Mouse (Mus musculus): ENCODE data around the gene Fgf5. TPM values are rescaled to one million over a fixed set of nuclear protein-coding genes. Genes with fewer than 3 reads are reported as not detected.

The Fgf5 gene
- 0.39 and 0.55 TPM in 2 replicates for polyA plus RNA-seq (2015; fragmentation: Nextera tagmentation; extraction: Ambion mirVana)

DNA sequence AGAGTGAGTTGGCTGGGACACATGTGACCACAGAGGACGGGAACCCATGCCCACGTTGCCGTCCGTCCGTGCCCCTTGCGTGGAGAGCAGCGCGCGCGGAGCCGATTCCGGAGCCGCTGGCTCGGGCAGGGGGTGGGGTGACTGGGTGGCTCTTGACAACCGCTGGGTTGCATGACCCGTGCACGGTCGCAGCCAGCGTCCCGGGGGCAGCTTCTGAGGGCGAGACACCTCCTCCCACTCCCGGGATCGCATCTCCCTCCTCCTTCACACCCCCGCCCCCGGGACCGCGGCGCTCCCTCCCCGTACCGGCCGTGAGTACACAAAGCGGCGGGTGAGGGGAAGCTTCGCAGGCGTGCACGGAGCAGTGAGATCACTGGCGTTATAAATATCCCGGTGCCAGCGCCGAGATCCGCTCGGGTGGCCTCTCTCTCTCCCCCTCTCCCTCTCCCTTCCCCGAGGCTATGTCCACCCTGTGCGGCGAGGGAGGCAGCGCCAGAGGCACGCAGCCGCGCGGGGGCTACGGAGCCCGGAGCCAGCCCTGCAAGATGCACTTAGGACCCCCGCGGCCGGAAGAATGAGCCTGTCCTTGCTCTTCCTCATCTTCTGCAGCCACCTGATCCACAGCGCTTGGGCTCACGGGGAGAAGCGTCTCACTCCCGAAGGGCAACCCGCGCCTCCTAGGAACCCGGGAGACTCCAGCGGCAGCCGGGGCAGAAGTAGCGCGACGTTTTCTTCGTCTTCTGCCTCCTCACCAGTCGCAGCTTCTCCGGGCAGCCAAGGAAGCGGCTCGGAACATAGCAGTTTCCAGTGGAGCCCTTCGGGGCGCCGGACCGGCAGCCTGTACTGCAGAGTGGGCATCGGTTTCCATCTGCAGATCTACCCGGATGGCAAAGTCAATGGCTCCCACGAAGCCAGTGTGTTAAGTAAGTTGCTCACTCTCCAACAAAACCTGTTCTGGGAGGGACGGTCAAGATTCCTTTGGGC is at the start of gene Fgf5:
Gene Fgf5 (plus strand): TSS at position 347 of the 984 bp plus-strand sequence.
- TF ChIP-seq EP300 (optimal IDR thresholded peaks at IDR 0.05) = no peak
- TF ChIP-seq CTCF (IDR thresholded peaks at IDR 0.05; ENCODE audit: low read depth) = no peak
- Histone ChIP-seq H3K27me3 (ENCODE audit: control insufficient read depth, insufficient read depth, low read length) (peaks cover 2% of the 10 kb centered on the region; the same call in 1 of the 2 replicates), H3K36me3 (ENCODE audit: control insufficient read depth, insufficient read depth, low read length) (no peaks in the 10 kb centered on the region), H3K9me3 (ENCODE audit: control insufficient read depth, low read length) (no peaks in the 10 kb centered on the region), H3K27ac (replicated peaks) (no peak within 1 kb of the TSS), H3K9ac (ENCODE audit: low read length) (0 out of 2 replicates have a peak within 1 kb of the TSS, but pooled peaks have one; percentile 35), H3K4me2 (replicated peaks; ENCODE audit: low read depth) (peak within 1 kb of the TSS; percentile 97), H3K4me3 (ENCODE audit: low read depth, low read length) (peak within 1 kb of the TSS; percentile 53), H3K4me1 (replicated peaks; ENCODE audit: control insufficient read depth, insufficient read depth) (no peaks in the 10 kb centered on the region)
- under 1% methylated on average over 63 of the region's 80 CpGs for WGBS
- DNase-seq (ENCODE audit: low spot score) (peak; percentile 34), ATAC-seq (ENCODE audit: low FRiP score, low TSS enrichment) (peak; percentile 70)

- H3K4me3 ChIP-seq (ENCODE audit: low read depth, low read length) = no peak overlapping the region
- ATAC-seq (ENCODE audit: low FRiP score, low TSS enrichment) (no peak), DNase-seq (ENCODE audit: low spot score) (no peak)
- H3K27ac ChIP-seq (replicated peaks) = no peak overlapping the region
- no peak overlapping the region for H3K4me2 ChIP-seq (replicated peaks; ENCODE audit: low read depth)
- 57% methylated on average over 4 of the region's 4 CpGs for WGBS
- no peak for TF ChIP-seq CTCF (IDR thresholded peaks at IDR 0.05; ENCODE audit: low read depth)
- no peak for TF ChIP-seq EP300 (optimal IDR thresholded peaks at IDR 0.05)
- H3K36me3 ChIP-seq (ENCODE audit: control insufficient read depth, insufficient read depth, low read length) = no peaks in the 10 kb centered on the region
- H3K4me1 ChIP-seq (replicated peaks; ENCODE audit: control insufficient read depth, insufficient read depth) = no peaks in the 10 kb centered on the region
- no peaks in the 10 kb centered on the region for H3K27me3 ChIP-seq (ENCODE audit: control insufficient read depth, insufficient read depth, low read length)
- H3K9ac ChIP-seq (ENCODE audit: low read length) = no peak overlapping the region
- no peaks in the 10 kb centered on the region for H3K9me3 ChIP-seq (ENCODE audit: control insufficient read depth, low read length)
These were observed 41.5 kb upstream of the Fgf5 start for GRCm38 (mm10) chr5:98212501-98212900.

- H3K4me1 ChIP-seq (replicated peaks; ENCODE audit: control insufficient read depth, insufficient read depth) = no peaks in the 10 kb centered on the region
- no peak overlapping the region for H3K4me2 ChIP-seq (replicated peaks; ENCODE audit: low read depth)
- H3K4me3 ChIP-seq (ENCODE audit: low read depth, low read length) = no peak overlapping the region
- no peaks in the 10 kb centered on the region for H3K27me3 ChIP-seq (ENCODE audit: control insufficient read depth, insufficient read depth, low read length)
- no peak for TF ChIP-seq EP300 (optimal IDR thresholded peaks at IDR 0.05)
- TF ChIP-seq CTCF (IDR thresholded peaks at IDR 0.05; ENCODE audit: low read depth) = no peak
- no peaks in the 10 kb centered on the region for H3K9me3 ChIP-seq (ENCODE audit: control insufficient read depth, low read length)
- ATAC-seq (ENCODE audit: low FRiP score, low TSS enrichment) (no peak), DNase-seq (ENCODE audit: low spot score) (no peak)
- no peak overlapping the region for H3K27ac ChIP-seq (replicated peaks)
- no peaks in the 10 kb centered on the region for H3K36me3 ChIP-seq (ENCODE audit: control insufficient read depth, insufficient read depth, low read length)
- no peak overlapping the region for H3K9ac ChIP-seq (ENCODE audit: low read length)
- WGBS = 54% methylated on average over 4 of the region's 4 CpGs
These were observed 32.0 kb upstream of the Fgf5 start for GRCm38 (mm10) chr5:98221956-98222355.

GRCm38 (mm10) chr5:98226710-98227109 is 27.3 kb upstream of the Fgf5 start:
- DNase-seq (ENCODE audit: low spot score) = no peak

DNA sequence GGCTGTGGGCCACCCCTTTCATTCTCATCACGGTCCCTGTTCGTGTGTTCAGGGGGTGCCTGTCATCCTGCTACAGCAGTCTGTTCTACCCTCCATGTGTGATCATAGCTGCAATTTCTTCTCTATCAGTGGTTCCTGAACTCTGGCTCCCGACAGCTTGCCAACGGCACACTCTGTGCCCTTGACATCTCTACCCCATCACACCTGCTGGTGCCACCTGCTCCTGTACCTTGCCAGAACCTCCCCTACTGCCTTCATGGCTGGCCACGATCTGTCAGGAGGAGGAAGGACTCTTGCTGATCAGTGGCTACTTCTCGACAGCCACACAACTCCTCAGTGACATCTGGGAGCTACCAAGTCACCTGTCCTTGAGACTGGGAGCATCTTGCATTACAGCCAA is 24.5 kb upstream of the Fgf5 start:
- no peak overlapping the region for H3K4me2 ChIP-seq (replicated peaks; ENCODE audit: low read depth)
- H3K4me3 ChIP-seq (ENCODE audit: low read depth, low read length) = no peak overlapping the region
- TF ChIP-seq CTCF (IDR thresholded peaks at IDR 0.05; ENCODE audit: low read depth) = no peak
- TF ChIP-seq EP300 (optimal IDR thresholded peaks at IDR 0.05) = no peak
- DNase-seq (ENCODE audit: low spot score) (no peak), ATAC-seq (ENCODE audit: low FRiP score, low TSS enrichment) (no peak)
- no peaks in the 10 kb centered on the region for H3K27me3 ChIP-seq (ENCODE audit: control insufficient read depth, insufficient read depth, low read length)
- H3K9ac ChIP-seq (ENCODE audit: low read length) = no peak overlapping the region
- H3K9me3 ChIP-seq (ENCODE audit: control insufficient read depth, low read length) = no peaks in the 10 kb centered on the region
- H3K27ac ChIP-seq (replicated peaks) = no peak overlapping the region
- no peaks in the 10 kb centered on the region for H3K36me3 ChIP-seq (ENCODE audit: control insufficient read depth, insufficient read depth, low read length)
- H3K4me1 ChIP-seq (replicated peaks; ENCODE audit: control insufficient read depth, insufficient read depth) = no peaks in the 10 kb centered on the region
- 77% methylated on average over 6 of the region's 6 CpGs for WGBS

More at GRCm38 (mm10) chr5:98226710-98227109, 27.3 kb upstream of the Fgf5 start:
- no peaks in the 10 kb centered on the region for H3K9me3 ChIP-seq (ENCODE audit: control insufficient read depth, low read length)
- no peak overlapping the region for H3K9ac ChIP-seq (ENCODE audit: low read length)
- no peaks in the 10 kb centered on the region for H3K27me3 ChIP-seq (ENCODE audit: control insufficient read depth, insufficient read depth, low read length)
- no peaks in the 10 kb centered on the region for H3K36me3 ChIP-seq (ENCODE audit: control insufficient read depth, insufficient read depth, low read length)
- no peak for ATAC-seq (ENCODE audit: low FRiP score, low TSS enrichment)
- TF ChIP-seq CTCF (IDR thresholded peaks at IDR 0.05; ENCODE audit: low read depth) (no peak), EP300 (optimal IDR thresholded peaks at IDR 0.05) (no peak)
- no peak overlapping the region for H3K27ac ChIP-seq (replicated peaks)
- no peak overlapping the region for H3K4me3 ChIP-seq (ENCODE audit: low read depth, low read length)
- 74% methylated on average over 2 of the region's 2 CpGs for WGBS
- no peak overlapping the region for H3K4me2 ChIP-seq (replicated peaks; ENCODE audit: low read depth)
- no peaks in the 10 kb centered on the region for H3K4me1 ChIP-seq (replicated peaks; ENCODE audit: control insufficient read depth, insufficient read depth)

GRCm38 (mm10) chr5:98238466-98238865 is 15.5 kb upstream of the Fgf5 start:
- Histone ChIP-seq H3K27ac (replicated peaks) (no peak overlapping the region), H3K9me3 (ENCODE audit: control insufficient read depth, low read length) (no peaks in the 10 kb centered on the region), H3K9ac (ENCODE audit: low read length) (no peak overlapping the region), H3K4me1 (replicated peaks; ENCODE audit: control insufficient read depth, insufficient read depth) (no peaks in the 10 kb centered on the region), H3K36me3 (ENCODE audit: control insufficient read depth, insufficient read depth, low read length) (no peaks in the 10 kb centered on the region), H3K4me2 (replicated peaks; ENCODE audit: low read depth) (no peak overlapping the region), H3K4me3 (ENCODE audit: low read depth, low read length) (no peak overlapping the region), H3K27me3 (ENCODE audit: control insufficient read depth, insufficient read depth, low read length) (no peaks in the 10 kb centered on the region)
- ATAC-seq (ENCODE audit: low FRiP score, low TSS enrichment) (no peak), DNase-seq (ENCODE audit: low spot score) (no peak)
- no peak for TF ChIP-seq EP300 (optimal IDR thresholded peaks at IDR 0.05)
- TF ChIP-seq CTCF (IDR thresholded peaks at IDR 0.05; ENCODE audit: low read depth) = no peak
- WGBS = 69% methylated on average over 6 of the region's 6 CpGs
